Mouse (Mus musculus) heart, embryonic 16.5 days (tissue): ENCODE data around the gene Chgb. TPM values are rescaled to one million over a fixed set of nuclear protein-coding genes. Genes with fewer than 3 reads are reported as not detected.

Source experiments
- ATAC-seq: fragments of 200-750 bp; cut with Nextera tagmentation; replicated peaks from 2 replicates; pipeline ENCODE4 v1.8.0; 2017; ENCODE audit warnings: moderate number of reproducible peaks; ENCODE audit not compliant: insufficient read depth, low FRiP score; ENCODE audit errors: extremely low read depth
- H3K27ac ChIP-seq: fragments of 300-500 bp; sonication (generic); 2 replicates; pipeline ENCODE4 v1.5.1; 2014; ENCODE audit warnings: mild to moderate bottlenecking, low read length, control low read depth, moderate library complexity
- H3K27me3 ChIP-seq: fragments of 300-500 bp; sonication (generic); 2 replicates; pipeline ENCODE4 v1.6.1; 2014; ENCODE audit warnings: low read length, mixed read lengths; ENCODE audit not compliant: control insufficient read depth, insufficient read depth
- H3K36me3 ChIP-seq: fragments of 300-500 bp; sonication (generic); 2 replicates; pipeline ENCODE4 v1.6.1; 2014; ENCODE audit not compliant: control insufficient read depth, insufficient read depth
- H3K4me1 ChIP-seq: fragments of 300-500 bp; sonication (generic); 2 replicates; pipeline ENCODE4 v1.6.1; 2014; ENCODE audit warnings: low read length, mixed read lengths; ENCODE audit not compliant: control insufficient read depth, insufficient read depth
- H3K4me2 ChIP-seq: fragments of 300-500 bp; sonication (generic); 2 replicates; pipeline ENCODE4 v1.6.1; 2014; ENCODE audit warnings: low read depth, mild to moderate bottlenecking, control low read depth, low read length
- H3K4me3 ChIP-seq: fragments of 300-500 bp; sonication (generic); 2 replicates; pipeline ENCODE4 v1.5.1; 2014; ENCODE audit warnings: mild to moderate bottlenecking, control low read depth, low read length
- H3K9ac ChIP-seq: fragments of 300-500 bp; sonication (generic); 2 replicates; pipeline ENCODE4 v1.6.1; 2014; ENCODE audit warnings: low read length, control low read depth
- H3K9me3 ChIP-seq: fragments of 300-500 bp; sonication (generic); replicated peaks from 2 replicates; pipeline ENCODE4 v1.6.1; 2016; ENCODE audit warnings: low read length; ENCODE audit not compliant: control insufficient read depth
- WGBS: fragments of 180-500 bp; shearing (Covaris S2); extraction: QIAGEN DNeasy Blood & Tissue Kit; methylation state at CpG from one replicate; pipeline ENCODE4 v1.1.7; 2014; 5-methylcytosine and 5-hydroxymethylcytosine counted together
- polyA plus RNA-seq: library from polyadenylated mRNA; unstranded; fragments of >200 nt; fragmentation: Nextera tagmentation; extraction: Ambion mirVana; gene quantifications from 2 replicates; pipeline ENCODE4 v1.2.1, GENCODE M21; 2015

Gene Chgb
- polyA plus RNA-seq = 0.22 and 0.45 TPM in 2 replicates

- peak within 1 kb of the TSS; percentile 82 for H3K4me2 ChIP-seq
- H3K4me3 ChIP-seq = peak within 1 kb of the TSS; percentile 48
- peaks cover 7% of the 10 kb centered on the region for H3K27me3 ChIP-seq
- H3K9me3 ChIP-seq = no peaks in the 10 kb centered on the region
- no peaks in the 10 kb centered on the region for H3K36me3 ChIP-seq
- H3K27ac ChIP-seq = no peak within 1 kb of the TSS
- no peak for ATAC-seq
- H3K4me1 ChIP-seq = peaks cover 5% of the 10 kb centered on the region
- no peak within 1 kb of the TSS for H3K9ac ChIP-seq
- 16% methylated on average over 4 of the region's 4 CpGs for WGBS
Observed at GRCm38 (mm10) chr2:132780978-132781377, at the start of gene Chgb. TSS of gene Chgb (plus strand) at chr2:132781278.

- WGBS = 84% methylated on average over 5 of the region's 5 CpGs
- no peaks in the 10 kb centered on the region for H3K36me3 ChIP-seq
- no peaks in the 10 kb centered on the region for H3K27me3 ChIP-seq
- ATAC-seq = no peak
- no peak overlapping the region for H3K4me3 ChIP-seq
- H3K9ac ChIP-seq = no peak overlapping the region
- no peak overlapping the region for H3K4me2 ChIP-seq
- no peaks in the 10 kb centered on the region for H3K4me1 ChIP-seq
- H3K27ac ChIP-seq = no peak overlapping the region
- H3K9me3 ChIP-seq = no peaks in the 10 kb centered on the region
Observed at GRCm38 (mm10) chr2:132732940-132733339, 48.1 kb upstream of the Chgb start.

GRCm38 (mm10) chr2:132733603-132734573, 47.2 kb upstream of the Chgb start:
- H3K27me3 ChIP-seq = no peaks in the 10 kb centered on the region
- ATAC-seq = no peak
- no peak overlapping the region for H3K27ac ChIP-seq
- WGBS = 89% methylated on average over 10 of the region's 10 CpGs
- H3K9me3 ChIP-seq = no peaks in the 10 kb centered on the region
- H3K9ac ChIP-seq = no peak overlapping the region
- H3K4me1 ChIP-seq = no peaks in the 10 kb centered on the region
- no peak overlapping the region for H3K4me3 ChIP-seq
- no peaks in the 10 kb centered on the region for H3K36me3 ChIP-seq
- no peak overlapping the region for H3K4me2 ChIP-seq

- no peak overlapping the region for H3K9ac ChIP-seq
- H3K9me3 ChIP-seq = no peaks in the 10 kb centered on the region
- no peak overlapping the region for H3K4me2 ChIP-seq
- no peaks in the 10 kb centered on the region for H3K4me1 ChIP-seq
- no peaks in the 10 kb centered on the region for H3K27me3 ChIP-seq
- 60% methylated on average over 2 of the region's 2 CpGs for WGBS
- H3K4me3 ChIP-seq = no peak overlapping the region
- H3K36me3 ChIP-seq = no peaks in the 10 kb centered on the region
- no peak overlapping the region for H3K27ac ChIP-seq
- no peak for ATAC-seq
Observed at GRCm38 (mm10) chr2:132738816-132739432, 42.2 kb upstream of the Chgb start.

- no peak overlapping the region for H3K27ac ChIP-seq
- H3K27me3 ChIP-seq = no peaks in the 10 kb centered on the region
- H3K9me3 ChIP-seq = no peaks in the 10 kb centered on the region
- no peak overlapping the region for H3K4me3 ChIP-seq
- no peak for ATAC-seq
- H3K4me1 ChIP-seq = no peaks in the 10 kb centered on the region
- H3K36me3 ChIP-seq = no peaks in the 10 kb centered on the region
- WGBS = 68% methylated on average over 8 of the region's 8 CpGs
- H3K9ac ChIP-seq = no peak overlapping the region
- H3K4me2 ChIP-seq = no peak overlapping the region
Observed at GRCm38 (mm10) chr2:132741862-132742347, 39.2 kb upstream of the Chgb start.

- no peak for ATAC-seq
- H3K27me3 ChIP-seq = no peaks in the 10 kb centered on the region
- no peaks in the 10 kb centered on the region; the same call in 1 of the 2 replicates for H3K36me3 ChIP-seq
- H3K9ac ChIP-seq = no peak overlapping the region
- 94% methylated on average over 5 of the region's 5 CpGs for WGBS
- H3K9me3 ChIP-seq = no peaks in the 10 kb centered on the region
- no peak overlapping the region for H3K4me3 ChIP-seq
- no peak overlapping the region for H3K4me2 ChIP-seq
- no peak overlapping the region for H3K27ac ChIP-seq
- H3K4me1 ChIP-seq = no peaks in the 10 kb centered on the region
Observed at GRCm38 (mm10) chr2:132744866-132745265, 36.2 kb upstream of the Chgb start.

GRCm38 (mm10) chr2:132746108-132746507, 35.0 kb upstream of the Chgb start:
- H3K4me1 ChIP-seq = no peaks in the 10 kb centered on the region
- WGBS = 78% methylated on average over 3 of the region's 3 CpGs

GRCm38 (mm10) chr2:132750726-132751125, 30.4 kb upstream of the Chgb start:
- no peak for ATAC-seq
- no peak overlapping the region for H3K9ac ChIP-seq
- H3K4me3 ChIP-seq = no peak overlapping the region
- H3K27me3 ChIP-seq = no peaks in the 10 kb centered on the region
- H3K9me3 ChIP-seq = no peaks in the 10 kb centered on the region
- H3K4me2 ChIP-seq = no peak overlapping the region
- H3K27ac ChIP-seq = no peak overlapping the region
- no peaks in the 10 kb centered on the region; the same call in 1 of the 2 replicates for H3K36me3 ChIP-seq
- H3K4me1 ChIP-seq = peaks cover 4% of the 10 kb centered on the region

More at GRCm38 (mm10) chr2:132746108-132746507, 35.0 kb upstream of the Chgb start:
- Histone ChIP-seq H3K9me3 (no peaks in the 10 kb centered on the region), H3K4me2 (no peak overlapping the region), H3K27me3 (no peaks in the 10 kb centered on the region), H3K9ac (no peak overlapping the region), H3K27ac (no peak overlapping the region), H3K4me3 (no peak overlapping the region), H3K36me3 (no peaks in the 10 kb centered on the region; the same call in 1 of the 2 replicates)
- ATAC-seq = no peak
